Mouse (Mus musculus) liver, adult 2 months (tissue): ENCODE results near the gene Kcna7. TPM values are rescaled to one million over a fixed set of nuclear protein-coding genes. Genes with fewer than 3 reads are reported as not detected.
A peak's percentile ranks its signal among the peaks of the same experiment; 100 is the strongest.

ENCODE experiments used
- DNase-seq: peaks from one replicate; pipeline ENCODE4 v3.0.0-alpha.2; 2011; ENCODE audit warnings: low read depth, low spot score; ENCODE audit errors: extremely low read depth
- H3K27ac ChIP-seq: fragments of 200-500 bp; replicated peaks from 2 replicates; pipeline ENCODE4 v1.5.1; 2012; ENCODE audit warnings: low read depth, mild to moderate bottlenecking, control low read depth, inconsistent platforms, low read length; ENCODE audit not compliant: insufficient read depth
- H3K27me3 ChIP-seq: fragments of 200-500 bp; 2 replicates; pipeline ENCODE4 v1.6.1; 2012; ENCODE audit warnings: mild to moderate bottlenecking, moderate library complexity, low read length, inconsistent platforms; ENCODE audit not compliant: control insufficient read depth, insufficient read depth
- H3K36me3 ChIP-seq: fragments of 200-500 bp; 2 replicates; pipeline ENCODE4 v1.6.1; 2012; ENCODE audit warnings: low read length, inconsistent platforms; ENCODE audit not compliant: control insufficient read depth, insufficient read depth
- H3K4me1 ChIP-seq: fragments of 200-500 bp; 2 replicates; pipeline ENCODE4 v1.6.1; 2011; ENCODE audit warnings: low read length; ENCODE audit not compliant: control insufficient read depth, insufficient read depth
- H3K4me3 ChIP-seq: fragments of 200-500 bp; 2 replicates; pipeline ENCODE4 v1.5.1; 2011; ENCODE audit warnings: low read depth, mild to moderate bottlenecking, control low read depth, low read length, moderate library complexity; ENCODE audit not compliant: insufficient read depth
- H3K79me2 ChIP-seq: fragments of 200-500 bp; 2 replicates; pipeline ENCODE4 v1.6.1; 2012; ENCODE audit warnings: inconsistent platforms, mild to moderate bottlenecking, low read length, moderate library complexity; ENCODE audit not compliant: control insufficient read depth, insufficient read depth
- H3K9ac ChIP-seq: fragments of 200-500 bp; 2 replicates; pipeline ENCODE4 v1.6.1; 2012; ENCODE audit warnings: low read depth, mild to moderate bottlenecking, control low read depth, inconsistent platforms, low read length
- CTCF ChIP-seq: fragments of 200-500 bp; IDR thresholded peaks from 2 replicates; pipeline ENCODE4 v1.5.1; 2011; ENCODE audit warnings: low read depth, low read length, control low read depth
- POLR2A ChIP-seq: fragments of 200-500 bp; IDR thresholded peaks from 2 replicates; pipeline ENCODE4 v1.6.1; 2011; ENCODE audit warnings: low read length, control low read depth; ENCODE audit not compliant: insufficient read depth; ENCODE audit errors: extremely low read depth
- WGBS: fragments of 180-500 bp; shearing (Covaris S2); methylation state at CpG from one replicate; pipeline ENCODE4 v1.1.7; 2018; 5-methylcytosine and 5-hydroxymethylcytosine counted together
- polyA plus RNA-seq: library from polyadenylated mRNA; depleted of rRNA; stranded (reverse); fragments of >200 nt; gene quantifications from 2 replicates; pipeline ENCODE4 v1.2.3, GENCODE M21; 2012
- total RNA-seq: library from RNA; depleted of rRNA; stranded (reverse); fragments of >200 nt; gene quantifications from 2 replicates; pipeline ENCODE4 v1.2.3, GENCODE M21; 2014

Gene Kcna7
- total and polyA plus RNA-seq, 2 experiments = under 0.01 TPM; not detected in 1

- WGBS = 69% methylated on average over 2 of the region's 2 CpGs
- H3K27me3 ChIP-seq = no peaks in the 10 kb centered on the region
- no peak for TF ChIP-seq POLR2A
- no peak for TF ChIP-seq CTCF
These were observed 8.7 kb upstream of the Kcna7 start for GRCm38 (mm10) chr7:45396787-45397186.

GRCm38 (mm10) chr7:45401521-45402085 is 3.9 kb upstream of the Kcna7 start:
- no peak for TF ChIP-seq CTCF
- TF ChIP-seq POLR2A = no peak
- H3K9ac ChIP-seq = no peak overlapping the region
- H3K79me2 ChIP-seq = no peaks in the 10 kb centered on the region
- no peaks in the 10 kb centered on the region for H3K36me3 ChIP-seq
- no peak overlapping the region for H3K27ac ChIP-seq
- H3K4me1 ChIP-seq = no peaks in the 10 kb centered on the region
- H3K4me3 ChIP-seq = no peak overlapping the region
- 78% methylated on average over 10 of the region's 10 CpGs for WGBS
- DNase-seq = no peak
- H3K27me3 ChIP-seq = peaks cover 5% of the 10 kb centered on the region

More at GRCm38 (mm10) chr7:45396787-45397186, 8.7 kb upstream of the Kcna7 start:
- no peak overlapping the region for H3K9ac ChIP-seq
- DNase-seq = no peak
- no peak overlapping the region for H3K4me3 ChIP-seq
- no peak overlapping the region for H3K27ac ChIP-seq
- H3K4me1 ChIP-seq = peaks cover 9% of the 10 kb centered on the region
- peaks cover 8% of the 10 kb centered on the region for H3K36me3 ChIP-seq
- peaks cover 16% of the 10 kb centered on the region for H3K79me2 ChIP-seq

- peak; percentile 71 for DNase-seq
- no peaks in the 10 kb centered on the region for H3K79me2 ChIP-seq
- 47% methylated on average over 6 of the region's 6 CpGs for WGBS
These were observed 1.8 kb upstream of the Kcna7 start for GRCm38 (mm10) chr7:45403532-45404261.

GRCm38 (mm10) chr7:45406157-45407156 is 1.0 kb downstream of the Kcna7 start:
- Histone ChIP-seq H3K9ac (no peak overlapping the region), H3K4me3 (peak overlapping the region; percentile 49; the same call in 1 of the 2 replicates), H3K4me1 (peaks cover 2% of the 10 kb centered on the region; the same call in 1 of the 2 replicates), H3K27ac (no peak overlapping the region), H3K79me2 (no peaks in the 10 kb centered on the region), H3K27me3 (peaks cover 12% of the 10 kb centered on the region), H3K36me3 (no peaks in the 10 kb centered on the region)
- WGBS = 2% methylated on average over 114 of the region's 114 CpGs
- DNase-seq = no peak
- TF ChIP-seq CTCF = peak; percentile 17; the same call in 1 of the 2 replicates
- no peak for TF ChIP-seq POLR2A

More at GRCm38 (mm10) chr7:45403532-45404261, 1.8 kb upstream of the Kcna7 start:
- Histone ChIP-seq H3K4me3 (no peak overlapping the region), H3K27ac (no peak overlapping the region), H3K9ac (no peak overlapping the region), H3K36me3 (no peaks in the 10 kb centered on the region), H3K4me1 (peaks cover 2% of the 10 kb centered on the region; the same call in 1 of the 2 replicates), H3K27me3 (peaks cover 10% of the 10 kb centered on the region)
- TF ChIP-seq POLR2A = no peak
- TF ChIP-seq CTCF = peak; percentile 39; the same call in 1 of the 2 replicates

- Histone ChIP-seq H3K9ac (no peak overlapping the region), H3K36me3 (no peaks in the 10 kb centered on the region), H3K27ac (no peak overlapping the region), H3K79me2 (no peaks in the 10 kb centered on the region), H3K4me3 (no peak overlapping the region), H3K4me1 (peaks cover 2% of the 10 kb centered on the region; the same call in 1 of the 2 replicates), H3K27me3 (peaks cover 12% of the 10 kb centered on the region)
- no peak for DNase-seq
- TF ChIP-seq POLR2A (no peak), CTCF (no peak)
- WGBS = 80% methylated on average over 10 of the region's 10 CpGs
These were observed 2.4 kb downstream of the Kcna7 start for GRCm38 (mm10) chr7:45407836-45408235.
